Mouse (Mus musculus): ENCODE data around the gene Aif1l. TPM values are rescaled to one million over a fixed set of nuclear protein-coding genes. Genes with fewer than 3 reads are reported as not detected.

Gene Aif1l
- polyA plus RNA-seq, 1 experiment, result 20.8 TPM

DNA sequence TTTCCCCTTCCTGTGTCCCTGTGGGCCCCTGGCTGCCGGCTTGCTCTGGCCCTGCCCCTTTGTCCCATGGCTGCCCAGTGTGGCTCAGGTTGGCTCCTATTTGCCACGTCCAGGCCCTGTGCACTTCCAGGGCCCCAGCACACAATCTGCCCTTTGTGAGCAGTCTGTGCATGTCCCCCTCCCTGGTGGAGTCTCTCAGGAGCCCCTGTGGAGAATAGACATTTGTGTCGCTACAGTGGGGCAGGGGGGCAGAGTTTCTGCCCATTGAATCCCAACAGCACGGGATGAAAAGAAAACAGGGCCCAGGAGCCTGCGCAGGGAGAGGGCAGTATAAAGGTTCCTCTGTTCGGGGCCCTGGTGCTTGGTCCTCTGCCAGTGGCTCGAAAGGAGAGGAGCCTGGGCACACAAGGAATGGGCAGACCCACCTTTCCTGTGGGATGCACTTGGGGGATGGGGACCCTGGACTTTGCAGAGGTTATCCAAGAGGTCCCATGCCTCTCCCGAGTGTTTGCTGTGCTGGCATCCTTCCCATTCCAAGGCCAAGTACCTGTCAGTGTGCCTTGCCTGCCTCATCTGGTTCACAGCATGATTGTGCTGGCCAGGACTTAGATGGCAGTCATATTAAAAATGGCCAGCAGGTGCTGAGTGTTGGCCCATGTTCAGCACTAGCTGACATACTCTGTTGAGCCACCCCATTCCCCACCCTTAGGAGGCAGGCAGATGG is 12.7 kb downstream of the Aif1l start:
- peaks cover 3% of the 10 kb centered on the region; the same call in 1 of the 2 replicates for H3K4me1 ChIP-seq (ENCODE audit: control insufficient read depth, insufficient read depth, low read length)
- H3K27ac ChIP-seq (ENCODE audit: insufficient read depth, low read length), result no peak overlapping the region
- no peak for TF ChIP-seq POLR2A (IDR thresholded peaks at IDR 0.05; ENCODE audit: low read depth, low read length)
- TF ChIP-seq CTCF (IDR thresholded peaks at IDR 0.05; ENCODE audit: borderline replicate concordance, insufficient read depth, low read length), result no peak
- no peak overlapping the region for H3K4me3 ChIP-seq (ENCODE audit: insufficient read depth, low read length)

DNA sequence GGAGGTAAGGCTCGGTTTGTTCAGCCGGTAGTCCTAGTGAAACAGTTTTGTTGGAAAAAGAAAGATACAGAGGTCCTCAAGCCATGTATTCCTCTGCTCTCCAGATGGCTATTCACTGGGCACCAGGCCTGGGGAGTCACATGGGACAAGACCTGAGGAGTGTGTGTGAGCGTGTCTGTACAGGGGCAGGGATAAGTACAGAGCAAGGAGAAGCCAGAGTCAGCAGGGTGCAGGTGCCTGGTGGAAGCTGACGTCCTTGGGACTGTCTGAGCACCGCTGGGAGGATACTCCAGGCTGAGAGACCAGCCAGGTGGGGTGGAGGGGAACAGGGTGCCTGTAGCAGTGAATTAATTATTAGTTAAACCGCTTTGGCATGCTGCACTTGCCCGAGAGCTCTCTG is 13.6 kb downstream of the Aif1l start:
- H3K27ac ChIP-seq (ENCODE audit: insufficient read depth, low read length), result no peak overlapping the region

DNA sequence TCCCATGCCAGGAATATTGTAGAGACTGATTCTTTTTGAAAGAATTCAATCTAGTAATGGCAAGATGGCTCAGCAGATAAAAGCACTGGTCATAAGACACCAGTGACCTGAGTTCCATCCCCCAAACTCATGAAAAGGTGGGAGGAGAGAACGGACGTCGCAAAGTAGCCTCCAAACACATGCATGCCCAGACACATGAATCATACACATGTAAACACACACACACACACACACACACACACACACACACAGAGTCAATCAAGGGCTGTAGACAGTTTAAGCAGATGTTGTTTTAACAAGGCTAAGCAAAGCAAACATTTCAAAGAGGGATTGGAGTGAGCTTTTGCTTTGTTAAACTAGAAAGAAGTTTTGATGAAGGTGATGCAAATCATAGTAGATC is 14.3 kb downstream of the Aif1l start:
- no peak overlapping the region for H3K27ac ChIP-seq (ENCODE audit: insufficient read depth, low read length)
- no peak overlapping the region for H3K4me3 ChIP-seq (ENCODE audit: insufficient read depth, low read length)
- TF ChIP-seq POLR2A (IDR thresholded peaks at IDR 0.05; ENCODE audit: low read depth, low read length) (no peak), CTCF (IDR thresholded peaks at IDR 0.05; ENCODE audit: borderline replicate concordance, insufficient read depth, low read length) (no peak)
- H3K4me1 ChIP-seq (ENCODE audit: control insufficient read depth, insufficient read depth, low read length), result peaks cover 3% of the 10 kb centered on the region; the same call in 1 of the 2 replicates

More for the DNA sequence above, 13.6 kb downstream of the Aif1l start:
- Histone ChIP-seq H3K4me3 (ENCODE audit: insufficient read depth, low read length) (no peak overlapping the region), H3K4me1 (ENCODE audit: control insufficient read depth, insufficient read depth, low read length) (peaks cover 3% of the 10 kb centered on the region; the same call in 1 of the 2 replicates)
- TF ChIP-seq CTCF (IDR thresholded peaks at IDR 0.05; ENCODE audit: borderline replicate concordance, insufficient read depth, low read length), result no peak
- TF ChIP-seq POLR2A (IDR thresholded peaks at IDR 0.05; ENCODE audit: low read depth, low read length), result no peak

DNA sequence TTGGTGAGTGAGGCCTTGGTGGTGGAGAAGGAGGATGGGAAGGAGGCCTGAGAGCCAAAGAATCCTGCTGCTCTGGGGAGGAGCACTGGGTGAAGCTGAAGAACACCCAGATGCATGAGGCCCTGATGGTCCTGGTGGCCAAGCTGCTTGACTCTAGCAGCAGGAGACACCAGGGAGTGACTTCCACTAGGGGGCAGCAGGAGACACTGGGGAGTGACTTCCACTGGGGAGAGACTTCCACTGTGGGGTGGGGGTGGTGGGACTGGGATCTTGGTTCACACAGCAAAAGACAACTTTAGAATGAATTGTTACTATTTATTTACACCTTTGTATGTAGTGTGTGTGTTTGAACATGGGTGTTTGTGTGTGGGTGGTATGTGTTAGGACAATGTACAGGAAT is 15.2 kb downstream of the Aif1l start:
- Histone ChIP-seq H3K4me3 (ENCODE audit: insufficient read depth, low read length) (no peak overlapping the region), H3K27ac (ENCODE audit: insufficient read depth, low read length) (no peak overlapping the region), H3K4me1 (ENCODE audit: control insufficient read depth, insufficient read depth, low read length) (peaks cover 3% of the 10 kb centered on the region; the same call in 1 of the 2 replicates)
- TF ChIP-seq CTCF (IDR thresholded peaks at IDR 0.05; ENCODE audit: borderline replicate concordance, insufficient read depth, low read length), result peak; percentile 58; the same call in 1 of the 2 replicates
- no peak for TF ChIP-seq POLR2A (IDR thresholded peaks at IDR 0.05; ENCODE audit: low read depth, low read length)

- H3K27ac ChIP-seq (ENCODE audit: insufficient read depth, low read length), result no peak overlapping the region
- no peak for TF ChIP-seq POLR2A (IDR thresholded peaks at IDR 0.05; ENCODE audit: low read depth, low read length)
- TF ChIP-seq CTCF (IDR thresholded peaks at IDR 0.05; ENCODE audit: borderline replicate concordance, insufficient read depth, low read length), result no peak
- H3K4me3 ChIP-seq (ENCODE audit: insufficient read depth, low read length), result no peak overlapping the region
- H3K4me1 ChIP-seq (ENCODE audit: control insufficient read depth, insufficient read depth, low read length), result peaks cover 3% of the 10 kb centered on the region; the same call in 1 of the 2 replicates
Observed at GRCm38 (mm10) chr2:31966801-31967200, 16.9 kb downstream of the Aif1l start.

DNA sequence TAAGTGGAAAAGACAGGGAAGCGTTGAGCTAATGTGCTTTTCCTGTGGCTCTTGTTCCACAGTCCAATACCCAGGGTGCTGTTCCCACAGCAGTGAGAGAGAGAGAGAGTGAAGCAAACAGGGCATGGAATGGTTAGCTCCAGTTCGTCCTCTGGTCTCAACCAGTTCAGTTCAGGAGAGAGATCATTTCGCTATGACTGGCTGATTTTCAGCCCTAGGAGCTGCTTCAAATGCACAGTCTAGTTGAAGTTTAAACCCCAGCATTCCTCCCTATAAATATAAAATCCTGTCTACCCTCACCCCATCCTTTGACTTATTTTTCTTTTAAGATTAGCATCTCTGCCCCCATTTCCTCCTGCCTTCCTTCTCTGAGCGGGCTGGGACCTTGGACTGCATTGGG is 22.6 kb downstream of the Aif1l start:
- TF ChIP-seq CTCF (IDR thresholded peaks at IDR 0.05; ENCODE audit: borderline replicate concordance, insufficient read depth, low read length), result no peak
- no peak for TF ChIP-seq POLR2A (IDR thresholded peaks at IDR 0.05; ENCODE audit: low read depth, low read length)
- H3K27ac ChIP-seq (ENCODE audit: insufficient read depth, low read length), result no peak overlapping the region
- H3K4me1 ChIP-seq (ENCODE audit: control insufficient read depth, insufficient read depth, low read length), result 0 out of 2 replicates have a peak, but pooled peaks cover 4% of the 10 kb centered on the region
- H3K4me3 ChIP-seq (ENCODE audit: insufficient read depth, low read length), result no peak overlapping the region

DNA sequence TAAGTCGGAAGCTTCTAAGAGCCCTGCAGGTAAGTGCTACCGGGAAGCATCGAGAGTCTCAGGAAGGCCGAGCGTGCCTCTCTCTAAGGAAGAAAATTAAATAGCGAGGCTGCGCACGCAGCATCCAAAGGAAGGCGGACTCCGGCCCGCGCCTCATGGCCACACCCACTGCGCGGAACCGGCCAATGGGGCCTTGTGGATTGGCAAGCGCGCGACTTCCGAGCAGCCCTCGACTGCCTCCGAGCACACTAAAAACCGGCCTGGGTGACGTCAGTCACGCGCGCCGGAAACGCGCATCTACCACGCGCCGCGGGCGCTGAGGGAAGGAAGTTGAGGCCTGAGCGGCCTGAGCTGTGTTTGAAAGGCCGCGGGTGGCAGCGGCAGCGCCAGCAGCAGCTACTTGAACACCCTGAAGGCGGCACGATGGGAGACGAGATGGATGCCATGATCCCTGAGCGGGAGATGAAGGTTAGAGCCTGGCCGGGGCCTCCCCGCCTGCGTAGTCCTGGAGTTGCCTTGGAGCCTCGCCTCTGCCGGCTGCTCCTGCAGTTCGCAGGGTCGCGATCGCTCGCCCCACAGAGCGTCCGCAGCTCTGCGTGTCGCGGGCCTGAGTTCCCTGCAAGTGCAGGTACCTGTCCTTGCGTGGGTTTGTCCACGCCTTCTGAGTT is 24.3 kb downstream of the Aif1l start, which contains the start of gene Nup214:
Gene Nup214 (plus strand): TSS at position 296 of the 668 bp plus-strand sequence.
- Histone ChIP-seq H3K27ac (ENCODE audit: insufficient read depth, low read length) (0 out of 2 replicates have a peak within 1 kb of the TSS, but pooled peaks have one; percentile 9), H3K4me3 (ENCODE audit: insufficient read depth, low read length) (peak within 1 kb of the TSS; percentile 92), H3K4me1 (ENCODE audit: control insufficient read depth, insufficient read depth, low read length) (0 out of 2 replicates have a peak, but pooled peaks cover 4% of the 10 kb centered on the region)
- TF ChIP-seq CTCF (IDR thresholded peaks at IDR 0.05; ENCODE audit: borderline replicate concordance, insufficient read depth, low read length) (no peak), POLR2A (IDR thresholded peaks at IDR 0.05; ENCODE audit: low read depth, low read length) (peak; percentile 81)

DNA sequence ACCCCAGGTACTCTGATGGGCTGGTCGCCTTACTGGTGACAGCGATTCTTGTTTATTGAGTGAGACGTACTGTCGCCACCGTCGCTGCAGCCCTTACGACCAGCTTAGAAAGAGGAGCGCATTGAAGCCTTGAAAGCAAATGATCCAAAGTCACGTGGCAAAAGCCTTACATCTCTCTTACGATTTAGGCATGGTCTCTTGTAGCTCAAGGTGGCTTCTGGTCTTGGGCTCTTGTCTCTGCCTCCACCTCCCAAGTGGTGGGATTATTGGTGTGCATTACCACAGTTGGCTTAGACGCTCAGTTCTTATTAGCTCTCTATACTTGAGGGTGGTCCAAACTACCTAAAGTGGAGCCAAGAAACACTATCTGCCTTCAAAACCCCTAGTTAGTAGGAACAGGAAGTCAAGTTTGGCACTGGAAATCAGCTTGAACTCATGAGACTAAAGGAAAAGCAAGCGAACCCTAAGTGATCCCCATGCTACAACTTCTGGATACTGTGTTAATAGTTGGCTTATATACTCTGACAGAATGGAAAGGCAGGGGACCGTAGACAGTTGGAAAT is 25.0 kb downstream of the Aif1l start:
- Histone ChIP-seq H3K27ac (ENCODE audit: insufficient read depth, low read length) (no peak overlapping the region), H3K4me1 (ENCODE audit: control insufficient read depth, insufficient read depth, low read length) (0 out of 2 replicates have a peak, but pooled peaks cover 4% of the 10 kb centered on the region), H3K4me3 (ENCODE audit: insufficient read depth, low read length) (peak overlapping the region; percentile 92)
- TF ChIP-seq POLR2A (IDR thresholded peaks at IDR 0.05; ENCODE audit: low read depth, low read length), result no peak
- TF ChIP-seq CTCF (IDR thresholded peaks at IDR 0.05; ENCODE audit: borderline replicate concordance, insufficient read depth, low read length), result no peak

DNA sequence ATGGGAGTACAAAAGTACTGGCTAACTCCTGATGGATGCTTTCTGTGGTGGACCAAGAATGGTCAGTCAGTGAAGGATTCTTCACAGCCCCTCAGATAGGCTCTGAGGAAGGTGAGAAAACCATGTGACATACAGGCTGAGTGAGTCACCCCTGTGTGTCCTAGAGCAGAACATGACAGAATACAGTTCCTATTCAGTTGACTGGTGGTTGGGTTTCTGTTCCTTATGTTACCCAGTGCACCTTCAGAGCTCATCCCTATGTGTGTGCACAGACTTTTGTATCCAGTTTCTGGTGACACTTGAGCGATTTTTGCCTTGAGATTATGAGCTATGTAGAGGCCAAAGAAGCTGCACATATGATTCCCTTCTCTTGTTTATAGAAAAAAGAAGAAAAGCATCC is 37.8 kb downstream of the Aif1l start:
- Histone ChIP-seq H3K4me3 (ENCODE audit: insufficient read depth, low read length) (no peak overlapping the region), H3K27ac (ENCODE audit: insufficient read depth, low read length) (no peak overlapping the region), H3K4me1 (ENCODE audit: control insufficient read depth, insufficient read depth, low read length) (no peaks in the 10 kb centered on the region)
- TF ChIP-seq CTCF (IDR thresholded peaks at IDR 0.05; ENCODE audit: borderline replicate concordance, insufficient read depth, low read length), result no peak
- no peak for TF ChIP-seq POLR2A (IDR thresholded peaks at IDR 0.05; ENCODE audit: low read depth, low read length)
